Mouse (Mus musculus): ENCODE measurements at regions not wholly inside any gene's neighbourhood (a gene's known extent, or its start where the extent isn't known, plus 50 kb on each side); places are given as distances from the start of the nearest gene placed in this dataset.

- peaks cover 2% of the 10 kb centered on the region for H3K4me1 ChIP-seq (ENCODE audit: control insufficient read depth, insufficient read depth, low read length)
- TF ChIP-seq EP300 (IDR thresholded peaks at IDR 0.05; ENCODE audit: insufficient read depth, low read depth, low read length) (no peak), CTCF (IDR thresholded peaks at IDR 0.05; ENCODE audit: low read depth, low read length) (no peak), POLR2A (IDR thresholded peaks at IDR 0.05; ENCODE audit: insufficient read depth, low read length) (no peak)
- no peak overlapping the region for H3K4me3 ChIP-seq (ENCODE audit: low read depth, low read length)
- H3K36me3 ChIP-seq (ENCODE audit: control insufficient read depth, insufficient read depth, low read length, poor library complexity, severe bottlenecking), result no peaks in the 10 kb centered on the region
- H3K27ac ChIP-seq (ENCODE audit: insufficient read depth, low read length), result peak overlapping the region; percentile 40
- H3K9ac ChIP-seq (ENCODE audit: low read depth, poor library complexity, severe bottlenecking), result no peak overlapping the region
- no peaks in the 10 kb centered on the region; the same call in 1 of the 2 replicates for H3K9me3 ChIP-seq (replicated peaks; ENCODE audit: control insufficient read depth, insufficient read depth, low read length, poor library complexity, severe bottlenecking)
- H3K27me3 ChIP-seq (ENCODE audit: control insufficient read depth, insufficient read depth, low read length, poor library complexity, severe bottlenecking), result no peaks in the 10 kb centered on the region
Measured at GRCm38 (mm10) chr11:57583636-57584277, 61.5 kb upstream of the Galnt10 start.

DNA sequence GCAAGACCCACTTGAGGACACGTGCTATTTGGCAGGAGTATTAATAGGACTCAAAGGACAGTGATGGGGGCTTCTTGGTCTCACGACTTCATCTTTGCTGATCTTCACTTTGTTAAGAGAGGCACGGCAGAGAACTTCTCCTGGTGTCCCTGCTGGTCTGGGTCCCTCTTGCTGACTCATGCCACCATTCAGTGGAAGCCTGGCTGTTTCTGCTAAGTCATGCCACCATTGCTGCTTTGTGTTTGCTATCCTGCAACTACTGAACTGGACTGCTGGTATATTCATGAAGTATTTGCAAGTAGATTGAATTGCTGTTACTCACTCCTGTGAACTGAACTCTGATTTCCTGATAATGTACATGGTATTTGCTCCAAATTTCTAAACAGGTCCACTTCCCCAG, 59.6 kb upstream of the Galnt10 start:
- no peak for TF ChIP-seq EP300 (IDR thresholded peaks at IDR 0.05; ENCODE audit: insufficient read depth, low read depth, low read length)
- no peak for TF ChIP-seq CTCF (IDR thresholded peaks at IDR 0.05; ENCODE audit: low read depth, low read length)
- TF ChIP-seq POLR2A (IDR thresholded peaks at IDR 0.05; ENCODE audit: insufficient read depth, low read length), result no peak
- Histone ChIP-seq H3K36me3 (ENCODE audit: control insufficient read depth, insufficient read depth, low read length, poor library complexity, severe bottlenecking) (no peaks in the 10 kb centered on the region), H3K4me1 (ENCODE audit: control insufficient read depth, insufficient read depth, low read length) (peaks cover 2% of the 10 kb centered on the region), H3K4me3 (ENCODE audit: low read depth, low read length) (no peak overlapping the region), H3K9ac (ENCODE audit: low read depth, poor library complexity, severe bottlenecking) (no peak overlapping the region), H3K27ac (ENCODE audit: insufficient read depth, low read length) (no peak overlapping the region), H3K9me3 (replicated peaks; ENCODE audit: control insufficient read depth, insufficient read depth, low read length, poor library complexity, severe bottlenecking) (no peaks in the 10 kb centered on the region; the same call in 1 of the 2 replicates), H3K27me3 (ENCODE audit: control insufficient read depth, insufficient read depth, low read length, poor library complexity, severe bottlenecking) (no peaks in the 10 kb centered on the region)

DNA sequence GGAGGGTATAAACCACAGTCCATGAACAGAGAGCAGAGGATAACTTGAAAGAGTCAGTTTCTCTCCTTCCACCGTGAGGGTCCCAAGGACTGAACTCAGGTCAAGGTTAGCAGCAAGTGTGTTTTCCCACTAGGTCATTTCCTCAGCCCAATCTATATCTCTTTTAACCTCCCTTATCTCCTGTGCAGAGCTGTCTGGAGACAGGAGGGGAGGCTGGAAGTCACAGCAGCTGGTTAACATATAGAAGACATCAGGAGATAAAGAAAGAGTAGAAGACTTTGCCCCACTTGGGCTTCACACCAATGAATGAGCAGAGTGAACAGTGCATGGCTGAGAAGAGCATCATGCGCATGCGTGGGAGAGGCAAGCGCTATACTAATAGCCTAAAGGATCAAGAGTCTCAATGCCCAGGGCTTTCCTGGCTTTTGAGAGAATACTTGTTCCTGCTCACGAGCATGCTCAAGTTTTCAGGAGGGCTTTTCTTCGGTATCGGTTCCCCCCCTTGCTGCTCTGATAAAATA, 53.0 kb upstream of the Galnt10 start:
- no peak for TF ChIP-seq POLR2A (IDR thresholded peaks at IDR 0.05; ENCODE audit: insufficient read depth, low read length)
- TF ChIP-seq CTCF (IDR thresholded peaks at IDR 0.05; ENCODE audit: low read depth, low read length), result no peak
- no peak for TF ChIP-seq EP300 (IDR thresholded peaks at IDR 0.05; ENCODE audit: insufficient read depth, low read depth, low read length)

More for the DNA sequence above, 53.0 kb upstream of the Galnt10 start:
- no peak overlapping the region for H3K4me3 ChIP-seq (ENCODE audit: low read depth, low read length)
- H3K27ac ChIP-seq (ENCODE audit: insufficient read depth, low read length), result no peak overlapping the region
- no peaks in the 10 kb centered on the region for H3K9me3 ChIP-seq (replicated peaks; ENCODE audit: control insufficient read depth, insufficient read depth, low read length, poor library complexity, severe bottlenecking)
- H3K36me3 ChIP-seq (ENCODE audit: control insufficient read depth, insufficient read depth, low read length, poor library complexity, severe bottlenecking), result no peaks in the 10 kb centered on the region
- no peak overlapping the region for H3K9ac ChIP-seq (ENCODE audit: low read depth, poor library complexity, severe bottlenecking)
- no peaks in the 10 kb centered on the region for H3K4me1 ChIP-seq (ENCODE audit: control insufficient read depth, insufficient read depth, low read length)
- no peaks in the 10 kb centered on the region for H3K27me3 ChIP-seq (ENCODE audit: control insufficient read depth, insufficient read depth, low read length, poor library complexity, severe bottlenecking)
